Mouse (Mus musculus): ENCODE data around the gene Ap5s1. TPM values are rescaled to one million over a fixed set of nuclear protein-coding genes. Genes with fewer than 3 reads are reported as not detected.
A peak's percentile ranks its signal among the peaks of the same experiment; 100 is the strongest.

Gene Ap5s1
- total RNA-seq, 2 experiments from 2014 or later: 1.9 to 5.9 TPM

GRCm38 (mm10) chr2:131255738-131256137 is 48.9 kb downstream of the Ap5s1 start:
- ATAC-seq (replicated peaks; ENCODE audit: low FRiP score, low TSS enrichment, poor library complexity, severe bottlenecking): no peak

- no peak for ATAC-seq (replicated peaks; ENCODE audit: low FRiP score, low TSS enrichment, poor library complexity, severe bottlenecking)
Observed at GRCm38 (mm10) chr2:131258693-131259092, 51.8 kb downstream of the Ap5s1 start.

DNA sequence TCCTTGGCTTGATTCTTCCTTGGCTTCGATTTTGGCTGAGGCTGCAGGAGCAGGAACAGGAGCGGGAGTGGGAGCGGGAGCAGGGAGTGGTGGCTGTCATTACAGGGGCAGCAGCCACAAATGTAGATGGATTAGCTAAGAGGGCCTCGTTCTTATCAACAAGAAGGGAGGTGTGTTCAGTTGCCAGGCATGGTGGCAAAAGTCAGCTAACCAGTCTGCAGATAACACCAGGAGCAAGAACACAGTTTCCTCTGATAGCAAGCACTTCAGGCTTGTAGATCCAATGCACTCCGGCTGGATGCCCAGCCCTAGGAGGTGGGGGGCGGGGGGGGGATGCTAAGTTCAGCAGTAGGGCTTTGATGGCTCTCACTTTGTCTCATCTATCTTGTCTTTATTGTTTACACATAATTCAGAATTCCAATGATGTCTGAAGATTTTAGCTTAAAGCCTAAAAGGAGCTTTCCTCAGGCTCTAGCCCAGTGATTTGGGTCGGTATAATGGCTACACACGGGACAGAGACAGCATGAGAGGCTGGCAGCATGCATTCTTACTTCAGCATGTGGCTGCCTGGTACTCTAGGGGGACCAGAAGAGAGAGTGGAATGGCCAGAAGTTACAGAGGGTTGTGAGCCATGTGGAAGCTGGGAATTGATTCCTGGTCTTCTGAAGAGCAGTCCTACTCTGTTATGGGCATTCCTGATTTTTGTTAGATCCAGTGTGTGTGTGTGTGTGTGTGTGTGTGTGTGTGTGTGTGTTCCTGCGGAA is 53.8 kb downstream of the Ap5s1 start:
- ATAC-seq (replicated peaks; ENCODE audit: low FRiP score, low TSS enrichment, poor library complexity, severe bottlenecking): peak; percentile 56

DNA sequence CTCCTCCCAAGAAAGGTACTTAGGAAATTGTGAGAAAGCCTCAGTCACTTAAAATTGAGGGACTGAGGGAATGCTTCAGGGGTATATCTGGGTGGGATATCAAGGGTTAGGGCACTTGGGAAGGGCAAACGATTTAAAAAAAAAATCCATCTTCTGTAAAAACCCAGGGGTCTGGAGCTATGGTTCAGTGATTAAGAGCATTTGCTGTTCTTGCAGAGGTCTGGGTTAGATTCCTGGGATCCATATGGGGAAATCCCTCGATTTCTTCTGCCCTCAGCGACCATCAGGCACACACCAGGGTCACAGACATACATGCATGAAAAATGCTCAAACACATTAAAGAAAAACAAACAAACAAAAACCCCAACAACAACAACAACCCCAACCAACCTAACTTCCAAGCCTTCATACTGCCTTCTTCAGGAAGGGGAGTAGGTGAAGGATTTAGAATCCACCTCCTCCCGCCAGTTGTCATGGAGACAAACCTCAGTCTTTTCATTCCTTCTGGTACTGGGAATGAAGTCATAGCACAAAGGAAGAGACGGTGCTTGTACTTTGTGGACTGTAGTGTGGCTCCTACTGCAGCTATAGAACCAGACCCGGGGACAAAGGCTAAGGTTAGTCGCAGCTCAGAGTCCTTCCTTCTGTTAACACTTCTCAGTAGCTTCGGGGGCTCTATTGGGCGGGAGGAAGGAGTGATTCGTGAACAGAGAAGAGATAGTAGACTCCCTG is 54.8 kb downstream of the Ap5s1 start:
- ATAC-seq (replicated peaks; ENCODE audit: low FRiP score, low TSS enrichment, poor library complexity, severe bottlenecking): peak; percentile 35

GRCm38 (mm10) chr2:131262213-131262672 is 55.4 kb downstream of the Ap5s1 start, which contains the start of gene Pank2:
Gene Pank2, plus strand, starts transcription at chr2:131262495.
- ATAC-seq (replicated peaks; ENCODE audit: low FRiP score, low TSS enrichment, poor library complexity, severe bottlenecking): peak; percentile 96

Other genes with a start within 250 kb of the Ap5s1 start
- not detected in 2 replicates for gene Gfra4, start 164.0 kb upstream of the Ap5s1 start, total RNA-seq (2014; fragmentation: Nextera tagmentation)
- not detected in 2 replicates for gene Gfra4, start 164.0 kb upstream of the Ap5s1 start, total RNA-seq (2017)
- gene Adam33, start 143.3 kb upstream of the Ap5s1 start, total RNA-seq (2014; fragmentation: Nextera tagmentation): 0.76 TPM in 1 of 2 replicates, not detected in the other
- not detected in 2 replicates for gene Adam33, start 143.3 kb upstream of the Ap5s1 start, total RNA-seq (2017)
- gene Siglec1, start 120.3 kb upstream of the Ap5s1 start, total RNA-seq (2014; fragmentation: Nextera tagmentation): 0.22 and 0.48 TPM in 2 replicates
- gene Siglec1, start 120.3 kb upstream of the Ap5s1 start, total RNA-seq (2017): not detected in 2 replicates
- gene Hspa12b, start 79.8 kb upstream of the Ap5s1 start, total RNA-seq (2014; fragmentation: Nextera tagmentation): 0.44 and 3.9 TPM in 2 replicates
- 1.3 TPM in 1 of 2 replicates, not detected in the other for gene Hspa12b, start 79.8 kb upstream of the Ap5s1 start, total RNA-seq (2017)
- not detected in 2 replicates for gene Gm11037, start 73.6 kb upstream of the Ap5s1 start, total RNA-seq (2014; fragmentation: Nextera tagmentation)
- not detected in 2 replicates for gene Gm11037, start 73.6 kb upstream of the Ap5s1 start, total RNA-seq (2017)
- gene 1700037H04Rik, start 47.0 kb upstream of the Ap5s1 start, total RNA-seq (2014; fragmentation: Nextera tagmentation): 92.8 and 94.2 TPM in 2 replicates
- gene 1700037H04Rik, start 47.0 kb upstream of the Ap5s1 start, total RNA-seq (2017): 29.0 and 55.6 TPM in 2 replicates
- gene Cenpb, start 27.0 kb upstream of the Ap5s1 start, total RNA-seq (2014; fragmentation: Nextera tagmentation): 8.0 and 8.8 TPM in 2 replicates
- gene Cenpb, start 27.0 kb upstream of the Ap5s1 start, total RNA-seq (2017): 6.8 and 10.8 TPM in 2 replicates
- gene Cdc25b, start 20.1 kb upstream of the Ap5s1 start, total RNA-seq (2014; fragmentation: Nextera tagmentation): 8.7 and 21.6 TPM in 2 replicates
- 5.4 and 19.0 TPM in 2 replicates for gene Cdc25b, start 20.1 kb upstream of the Ap5s1 start, total RNA-seq (2017)
- gene Spef1, start 19.8 kb upstream of the Ap5s1 start, total RNA-seq (2014; fragmentation: Nextera tagmentation): 3.7 and 4.1 TPM in 2 replicates
- 1.3 and 2.5 TPM in 2 replicates for gene Spef1, start 19.8 kb upstream of the Ap5s1 start, total RNA-seq (2017)
- 28.8 and 28.9 TPM in 2 replicates for gene Mavs, start 27.0 kb downstream of the Ap5s1 start, total RNA-seq (2014; fragmentation: Nextera tagmentation)
- gene Mavs, start 27.0 kb downstream of the Ap5s1 start, total RNA-seq (2017): 16.9 and 24.8 TPM in 2 replicates
- gene Pank2, start 55.4 kb downstream of the Ap5s1 start, total RNA-seq (2014; fragmentation: Nextera tagmentation): 47.4 and 52.7 TPM in 2 replicates
- gene Pank2, start 55.4 kb downstream of the Ap5s1 start, total RNA-seq (2017): 56.3 and 94.8 TPM in 2 replicates
- 1.7 and 2.8 TPM in 2 replicates for gene Rnf24, start 145.8 kb downstream of the Ap5s1 start, total RNA-seq (2014; fragmentation: Nextera tagmentation)
- gene Rnf24, start 145.8 kb downstream of the Ap5s1 start, total RNA-seq (2017): 0.61 and 0.84 TPM in 2 replicates

Data from megakaryocyte-erythroid progenitor cell, adult 5-6 weeks (primary cell).